Mouse (Mus musculus): Measurements from ENCODE around the gene Plekho1. TPM values are rescaled to one million over a fixed set of nuclear protein-coding genes. Genes with fewer than 3 reads are reported as not detected.
A peak's percentile ranks its signal among the peaks of the same experiment; 100 is the strongest.
"Not testable (repeated sequence)": the region's sequence is repeated elsewhere in the genome, so short reads cannot be mapped to it uniquely, and the experiment has no call there.

Plekho1 gene
- polyA plus RNA-seq, 1 experiment from 2014 or later, result 69.6 TPM

DNA sequence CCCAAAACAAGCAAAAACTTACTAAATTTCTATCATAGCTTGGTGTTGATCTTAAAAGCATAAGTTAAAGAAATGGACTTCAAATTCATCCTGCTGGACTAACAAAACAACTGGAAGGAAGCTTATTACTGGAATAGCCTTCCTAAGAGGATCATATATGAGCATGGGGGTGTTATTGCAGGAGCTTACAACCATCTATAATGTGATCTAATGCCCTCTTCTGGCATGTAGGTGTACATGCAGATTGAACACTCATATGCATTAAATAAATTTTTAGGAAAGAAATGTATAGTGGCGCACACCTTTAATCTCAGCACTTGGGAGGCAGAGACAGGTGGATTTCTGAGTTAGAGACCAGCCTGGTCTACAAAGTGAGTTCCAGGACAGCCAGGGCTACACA lies 36.0 kb downstream of the Plekho1 start:
- no peaks in the 10 kb centered on the region for H3K27me3 ChIP-seq
- H3K27ac ChIP-seq, result no peak overlapping the region
- H3K36me3 ChIP-seq, result no peaks in the 10 kb centered on the region
- H3K4me3 ChIP-seq, result no peak overlapping the region
- peaks cover 39% of the 10 kb centered on the region for H3K4me1 ChIP-seq (replicated peaks)
- no peak for ATAC-seq (replicated peaks; ENCODE audit: insufficient number of reproducible peaks, insufficient read depth, low FRiP score, low read depth)
- H3K9me3 ChIP-seq (replicated peaks), result no peaks in the 10 kb centered on the region
- H3K4me2 ChIP-seq, result no peak overlapping the region
- H3K9ac ChIP-seq, result no peak overlapping the region
- 98% methylated on average over 1 of the region's 1 CpGs for WGBS

DNA sequence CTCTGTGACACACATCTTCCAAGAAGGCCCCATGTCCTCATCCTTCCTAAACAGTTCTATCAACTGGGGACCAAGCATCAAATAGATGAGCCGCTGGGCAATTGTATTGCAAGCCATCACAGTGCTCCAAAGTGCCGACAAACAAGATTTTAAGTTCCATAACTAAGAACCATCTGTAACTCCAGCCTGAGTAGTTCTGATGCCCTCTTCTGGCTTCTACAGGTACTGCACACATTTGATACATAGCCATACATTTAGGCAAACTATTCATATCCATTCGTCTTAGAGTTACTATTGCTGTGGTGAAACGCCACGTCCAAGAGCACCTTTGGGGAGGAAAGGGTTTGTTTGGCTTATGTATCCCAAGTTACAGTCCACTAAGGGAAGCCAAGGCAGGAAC lies 36.7 kb downstream of the Plekho1 start:
- Histone ChIP-seq H3K4me1 (replicated peaks) (peaks cover 39% of the 10 kb centered on the region), H3K9me3 (replicated peaks) (no peaks in the 10 kb centered on the region), H3K9ac (no peak overlapping the region), H3K27me3 (no peaks in the 10 kb centered on the region), H3K4me3 (no peak overlapping the region), H3K27ac (peak overlapping the region; percentile 92), H3K4me2 (no peak overlapping the region), H3K36me3 (no peaks in the 10 kb centered on the region)
- 81% methylated on average over 5 of the region's 5 CpGs for WGBS
- ATAC-seq (replicated peaks; ENCODE audit: insufficient number of reproducible peaks, insufficient read depth, low FRiP score, low read depth), result no peak

DNA sequence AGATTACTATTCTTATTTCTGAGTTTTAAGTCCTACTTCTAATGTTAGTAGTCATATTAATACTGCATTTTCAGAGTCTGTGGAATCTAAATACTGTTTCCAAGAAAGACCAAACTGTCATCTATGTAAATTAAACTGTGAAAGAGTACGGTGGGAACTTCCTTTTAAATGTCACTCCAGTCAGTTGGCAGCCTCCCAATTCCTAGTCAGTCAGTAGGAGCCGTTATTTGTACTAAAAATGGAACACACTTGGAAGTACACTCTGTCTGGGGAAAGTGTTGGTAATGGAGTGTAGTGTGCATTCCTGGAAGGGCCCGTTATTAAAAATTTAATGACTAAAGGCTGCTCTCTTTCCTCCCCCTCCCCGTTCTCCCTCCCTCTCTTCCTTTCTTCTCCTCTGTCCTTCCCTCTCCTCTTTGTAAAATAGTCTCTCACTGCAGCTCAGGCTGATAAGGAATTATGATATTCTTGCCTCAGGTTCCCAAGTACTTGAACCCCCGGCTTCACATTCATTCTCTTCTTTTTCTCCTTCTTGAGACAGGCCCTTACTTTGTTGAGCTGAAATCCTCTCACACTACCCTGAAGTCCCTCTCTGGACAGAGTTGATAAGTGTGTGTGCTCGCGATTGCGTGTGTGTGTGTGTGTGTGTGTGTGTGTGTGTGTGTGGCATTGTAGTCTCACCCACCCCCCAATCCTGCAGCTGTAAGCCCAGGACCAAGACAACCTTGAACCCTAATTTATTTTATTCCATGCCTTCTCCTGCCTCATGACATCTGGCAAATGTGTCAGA lies 38.2 kb downstream of the Plekho1 start:
- Histone ChIP-seq H3K4me1 (replicated peaks) (peaks cover 39% of the 10 kb centered on the region), H3K36me3 (no peaks in the 10 kb centered on the region), H3K27ac (peak overlapping the region; percentile 92), H3K9me3 (replicated peaks) (no peaks in the 10 kb centered on the region), H3K9ac (no peak overlapping the region), H3K27me3 (no peaks in the 10 kb centered on the region), H3K4me3 (no peak overlapping the region), H3K4me2 (peak overlapping the region; percentile 20)
- peak; percentile 72 for ATAC-seq (replicated peaks; ENCODE audit: insufficient number of reproducible peaks, insufficient read depth, low FRiP score, low read depth)
- WGBS, result 12% methylated on average over 8 of the region's 8 CpGs

DNA sequence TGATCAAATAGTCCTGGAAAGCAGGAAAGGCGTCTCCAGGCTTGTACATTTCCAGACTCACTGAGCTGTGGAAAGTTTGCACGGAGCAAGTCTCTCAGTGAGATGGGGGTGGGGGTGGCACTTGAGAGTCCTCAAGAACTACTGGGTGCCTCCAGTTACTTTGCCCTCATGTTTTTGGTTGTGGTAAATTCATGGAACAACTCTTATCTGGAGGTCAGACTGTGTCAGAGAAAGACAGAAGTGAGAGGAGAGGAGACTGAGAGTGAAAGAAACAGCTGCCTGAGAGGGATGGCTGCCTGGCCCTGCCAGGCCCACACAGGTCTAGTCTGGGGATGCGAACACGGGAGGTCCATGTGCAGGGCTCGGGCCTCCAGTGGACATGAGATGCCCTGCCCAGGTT lies 40.5 kb downstream of the Plekho1 start:
- WGBS, result 80% methylated on average over 5 of the region's 5 CpGs
- Histone ChIP-seq H3K9ac (no peak overlapping the region), H3K9me3 (replicated peaks) (no peaks in the 10 kb centered on the region), H3K36me3 (no peaks in the 10 kb centered on the region), H3K27ac (no peak overlapping the region), H3K4me1 (replicated peaks) (peaks cover 29% of the 10 kb centered on the region), H3K4me2 (no peak overlapping the region), H3K4me3 (no peak overlapping the region), H3K27me3 (no peaks in the 10 kb centered on the region)
- ATAC-seq (replicated peaks; ENCODE audit: insufficient number of reproducible peaks, insufficient read depth, low FRiP score, low read depth), result no peak

DNA sequence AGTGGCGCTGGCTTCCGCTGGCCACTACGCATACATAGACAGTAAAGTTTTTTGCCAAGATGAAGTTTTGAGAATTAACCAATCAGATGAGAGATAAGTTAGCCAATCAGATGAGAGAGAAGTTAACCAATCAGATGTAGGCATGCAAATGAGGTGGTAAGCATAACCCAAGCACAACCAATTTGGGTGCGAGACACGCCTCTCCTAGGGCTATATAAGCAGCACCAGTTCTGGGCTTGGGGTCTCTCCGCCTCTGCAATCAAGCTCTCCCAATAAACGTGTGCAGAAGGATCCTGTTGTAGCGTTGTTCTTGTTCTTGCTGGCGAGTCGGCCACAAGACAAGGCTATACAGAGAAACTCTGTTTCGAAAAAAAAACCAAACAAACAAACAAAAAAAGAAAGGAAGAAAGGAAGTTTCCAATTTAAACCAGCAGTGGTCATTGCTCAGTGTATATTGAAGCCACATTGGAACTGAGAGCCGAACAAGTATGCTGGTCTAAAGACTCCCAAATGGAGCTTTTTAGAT lies 41.1 kb downstream of the Plekho1 start:
- H3K4me2 ChIP-seq; H3K36me3 ChIP-seq; ATAC-seq (replicated peaks; ENCODE audit: insufficient number of reproducible peaks, insufficient read depth, low FRiP score, low read depth); H3K27me3 ChIP-seq; H3K4me3 ChIP-seq; H3K27ac ChIP-seq; H3K9ac ChIP-seq; H3K9me3 ChIP-seq (replicated peaks): not testable (repeated sequence)
- H3K4me1 ChIP-seq (replicated peaks), result peaks cover 27% of the 10 kb centered on the region
- WGBS, result 91% methylated on average over 12 of the region's 12 CpGs

DNA sequence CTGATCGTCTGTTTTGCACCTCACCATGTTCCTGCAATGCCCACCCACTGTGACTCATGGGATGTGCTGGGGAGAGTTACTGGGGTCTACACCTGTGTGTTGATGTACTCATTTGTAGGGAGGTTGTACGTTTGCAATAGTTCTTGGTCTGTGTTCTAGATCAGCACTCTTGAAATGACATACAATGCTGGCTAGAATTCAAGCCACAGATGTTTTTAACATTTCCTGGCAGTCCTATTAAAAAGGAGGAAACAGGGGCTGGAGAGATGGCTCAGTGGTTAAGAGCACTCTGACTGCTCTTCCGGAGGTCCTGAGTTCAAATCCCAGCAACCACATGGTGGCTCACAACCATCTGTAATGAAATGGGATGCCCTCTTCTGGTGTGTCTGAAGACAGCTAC lies 42.3 kb downstream of the Plekho1 start:
- Histone ChIP-seq H3K9me3 (replicated peaks) (no peaks in the 10 kb centered on the region), H3K4me3 (no peak overlapping the region), H3K4me2 (no peak overlapping the region), H3K27ac (peak overlapping the region; percentile 25; the same call in 1 of the 2 replicates), H3K9ac (no peak overlapping the region), H3K36me3 (no peaks in the 10 kb centered on the region), H3K27me3 (no peaks in the 10 kb centered on the region), H3K4me1 (replicated peaks) (peaks cover 26% of the 10 kb centered on the region)
- WGBS, result 66% methylated on average over 3 of the region's 3 CpGs
- no peak for ATAC-seq (replicated peaks; ENCODE audit: insufficient number of reproducible peaks, insufficient read depth, low FRiP score, low read depth)

DNA sequence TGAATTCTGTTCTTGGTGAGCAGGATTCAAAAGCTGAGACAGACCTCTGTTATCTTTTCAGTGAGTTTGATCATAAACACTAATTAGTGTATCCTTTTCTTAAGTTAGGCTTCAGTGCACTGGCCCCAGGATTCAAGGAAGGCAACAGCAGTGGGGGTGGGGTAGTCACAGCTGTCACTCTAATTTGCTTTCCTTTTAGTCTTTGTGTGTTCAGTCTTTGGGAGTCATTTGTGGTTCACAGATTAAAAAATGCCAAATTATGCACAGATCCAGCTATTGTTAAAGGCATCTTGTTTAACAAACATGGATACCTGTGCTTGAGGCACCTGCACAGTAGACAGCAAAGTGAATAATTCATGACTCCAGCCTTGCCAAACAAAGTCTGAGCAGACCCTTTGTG lies 42.8 kb downstream of the Plekho1 start:
- Histone ChIP-seq H3K9ac (no peak overlapping the region), H3K9me3 (replicated peaks) (no peaks in the 10 kb centered on the region), H3K4me2 (no peak overlapping the region), H3K4me1 (replicated peaks) (peaks cover 23% of the 10 kb centered on the region), H3K27ac (peak overlapping the region; percentile 25; the same call in 1 of the 2 replicates), H3K36me3 (no peaks in the 10 kb centered on the region), H3K4me3 (no peak overlapping the region), H3K27me3 (no peaks in the 10 kb centered on the region)
- no peak for ATAC-seq (replicated peaks; ENCODE audit: insufficient number of reproducible peaks, insufficient read depth, low FRiP score, low read depth)

DNA sequence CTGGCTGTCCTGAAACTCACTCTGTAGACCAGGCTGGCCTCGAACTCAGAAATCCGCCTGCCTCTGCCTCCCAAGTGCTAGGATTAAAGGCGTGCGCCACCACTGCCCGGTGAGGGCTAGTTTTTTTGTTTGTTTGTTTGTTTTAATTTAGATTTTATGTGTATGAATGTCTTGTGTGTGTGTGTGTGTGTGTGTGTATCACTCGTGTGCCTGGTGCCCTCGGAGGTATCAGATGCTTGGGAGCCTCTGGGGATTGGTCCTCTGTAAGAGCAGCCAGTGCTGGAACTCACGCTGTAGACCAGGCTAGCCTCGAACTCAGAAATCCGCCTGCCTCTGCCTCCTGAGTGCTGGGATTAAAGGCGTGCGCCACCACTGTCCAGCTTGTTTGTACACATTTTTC lies 44.2 kb downstream of the Plekho1 start:
- H3K9me3 ChIP-seq (replicated peaks); H3K36me3 ChIP-seq; H3K27me3 ChIP-seq; ATAC-seq (replicated peaks; ENCODE audit: insufficient number of reproducible peaks, insufficient read depth, low FRiP score, low read depth): not testable (repeated sequence)
- H3K4me1 ChIP-seq (replicated peaks), result peaks cover 11% of the 10 kb centered on the region
- peak overlapping the region; percentile 71 for H3K4me2 ChIP-seq
- WGBS, result 68% methylated on average over 12 of the region's 12 CpGs
- peak overlapping the region; percentile 56 for H3K4me3 ChIP-seq
- peak overlapping the region; percentile 92 for H3K27ac ChIP-seq
- H3K9ac ChIP-seq, result peak overlapping the region; percentile 61

DNA sequence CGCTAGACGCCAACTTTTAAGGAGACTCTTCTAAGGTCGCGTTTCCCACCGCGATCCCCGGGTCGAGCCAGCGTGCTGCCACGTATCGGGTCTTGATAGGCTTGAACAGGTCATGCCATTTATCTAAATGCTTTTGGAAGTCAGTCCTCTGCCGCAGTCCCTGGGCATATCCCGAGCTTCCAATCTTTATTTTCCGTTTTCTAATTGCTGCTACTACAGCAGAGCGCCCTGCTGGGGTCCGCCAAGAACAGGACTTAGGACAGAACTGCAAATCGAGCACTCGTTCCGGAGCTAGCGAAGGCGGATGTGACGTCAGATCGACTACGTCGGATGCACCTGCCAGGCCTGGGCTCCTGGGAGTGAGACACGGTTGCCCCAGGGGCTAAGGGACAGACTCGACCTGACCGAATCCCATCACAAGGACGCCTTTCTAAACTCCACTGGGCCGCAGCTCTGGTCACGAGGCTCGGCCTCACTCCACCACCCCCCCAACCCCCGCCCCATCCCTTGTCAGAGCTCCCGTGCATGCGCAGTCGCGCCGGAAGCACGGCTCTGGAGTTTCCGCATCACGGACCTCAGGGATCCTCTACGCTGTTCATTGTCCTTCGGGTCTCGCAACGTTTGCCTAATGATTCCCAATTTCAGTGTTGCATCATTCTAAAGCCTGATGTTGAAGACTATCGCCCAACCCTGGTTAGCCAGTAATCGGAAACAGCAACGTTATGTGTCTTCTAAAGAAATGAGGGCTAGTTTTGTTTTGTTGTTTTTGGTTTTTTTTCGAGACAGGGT lies 44.8 kb downstream of the Plekho1 start:
- Histone ChIP-seq H3K4me1 (replicated peaks) (peaks cover 9% of the 10 kb centered on the region), H3K4me3 (peak overlapping the region; percentile 56), H3K4me2 (peak overlapping the region; percentile 71), H3K27ac (peak overlapping the region; percentile 92), H3K36me3 (peaks cover 15% of the 10 kb centered on the region), H3K27me3 (no peaks in the 10 kb centered on the region), H3K9me3 (replicated peaks) (no peaks in the 10 kb centered on the region), H3K9ac (peak overlapping the region; percentile 61)
- 2% methylated on average over 49 of the region's 49 CpGs for WGBS
- peak; percentile 92 for ATAC-seq (replicated peaks; ENCODE audit: insufficient number of reproducible peaks, insufficient read depth, low FRiP score, low read depth)

DNA sequence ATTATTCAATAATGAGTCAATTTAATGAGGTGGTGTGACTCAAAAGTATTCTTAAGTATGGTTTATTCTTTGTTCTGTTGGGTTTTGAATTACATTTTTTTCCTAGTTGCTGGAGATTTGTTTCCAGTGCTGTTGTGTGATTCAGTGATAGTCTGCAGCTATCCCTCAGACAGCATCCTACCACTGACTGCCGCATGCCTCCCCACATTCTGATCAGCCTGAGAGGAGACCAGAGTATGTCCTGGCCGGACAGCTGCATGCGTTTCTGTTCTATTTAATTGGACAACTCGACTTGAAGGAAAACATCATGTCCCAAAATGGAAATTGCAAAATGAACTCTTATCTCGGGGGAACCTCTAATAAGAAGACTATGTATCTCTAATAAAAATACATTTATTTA lies 47.5 kb downstream of the Plekho1 start:
- ATAC-seq (replicated peaks; ENCODE audit: insufficient number of reproducible peaks, insufficient read depth, low FRiP score, low read depth), result no peak
- no peak overlapping the region for H3K4me2 ChIP-seq
- no peak overlapping the region for H3K27ac ChIP-seq
- H3K9ac ChIP-seq, result no peak overlapping the region
- no peaks in the 10 kb centered on the region for H3K9me3 ChIP-seq (replicated peaks)
- peaks cover 7% of the 10 kb centered on the region for H3K4me1 ChIP-seq (replicated peaks)
- 81% methylated on average over 5 of the region's 5 CpGs for WGBS
- H3K4me3 ChIP-seq, result no peak overlapping the region
- H3K36me3 ChIP-seq, result peaks cover 34% of the 10 kb centered on the region
- no peaks in the 10 kb centered on the region for H3K27me3 ChIP-seq

DNA sequence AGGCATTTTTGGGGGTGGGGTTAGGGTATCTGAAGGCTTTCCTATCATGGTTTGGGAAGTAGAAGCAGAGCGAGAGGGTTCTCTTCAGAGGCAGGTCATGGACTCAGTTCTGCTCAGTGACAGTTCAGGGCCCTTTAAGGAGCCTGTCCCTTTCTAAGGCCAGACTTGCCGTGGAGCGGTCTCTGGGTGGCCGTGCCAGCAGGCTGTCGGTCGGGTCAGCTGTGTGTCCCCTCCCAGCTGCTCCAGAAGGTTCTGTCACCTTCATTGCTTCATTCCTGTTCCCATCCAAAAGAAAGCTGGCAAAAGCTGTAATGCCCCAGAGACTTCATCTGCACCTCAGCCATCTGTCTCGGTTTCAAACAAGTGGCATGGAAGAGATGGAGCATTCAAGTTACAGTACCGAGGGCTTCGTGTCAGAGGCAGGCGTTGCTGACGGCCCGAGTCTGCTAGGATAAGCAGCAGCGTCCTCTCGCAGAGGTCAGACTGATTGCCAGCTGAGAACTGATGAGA lies 50.0 kb downstream of the Plekho1 start:
- H3K4me2 ChIP-seq, result no peak overlapping the region
- 55% methylated on average over 14 of the region's 14 CpGs for WGBS
- H3K36me3 ChIP-seq, result peaks cover 58% of the 10 kb centered on the region
- H3K4me3 ChIP-seq, result no peak overlapping the region
- ATAC-seq (replicated peaks; ENCODE audit: insufficient number of reproducible peaks, insufficient read depth, low FRiP score, low read depth), result no peak
- H3K9me3 ChIP-seq (replicated peaks), result no peaks in the 10 kb centered on the region
- no peaks in the 10 kb centered on the region for H3K27me3 ChIP-seq
- H3K9ac ChIP-seq, result 0 out of 2 replicates have a peak overlapping the region, but pooled peaks have one; percentile 35
- H3K27ac ChIP-seq, result no peak overlapping the region
- no peaks in the 10 kb centered on the region for H3K4me1 ChIP-seq (replicated peaks)
